Mouse (Mus musculus) heart, embryonic 13.5 days (tissue): ENCODE results near the gene Nfkb1. TPM values are rescaled to one million over a fixed set of nuclear protein-coding genes. Genes with fewer than 3 reads are reported as not detected.

Experiments used
- ATAC-seq: fragments of 200-750 bp; cut with Nextera tagmentation; 2 replicates; pipeline ENCODE4 v1.8.0; 2017; ENCODE audit warnings: moderate TSS enrichment; ENCODE audit not compliant: insufficient number of reproducible peaks, low FRiP score, low TSS enrichment; ENCODE audit errors: extremely low read depth
- H3K27ac ChIP-seq: fragments of 300-500 bp; sonication (generic); replicated peaks from 2 replicates; pipeline ENCODE4 v1.5.1; 2015; ENCODE audit warnings: moderate library complexity, mild to moderate bottlenecking, inconsistent platforms
- H3K27me3 ChIP-seq: fragments of 300-500 bp; sonication (generic); replicated peaks from 2 replicates; pipeline ENCODE4 v1.6.1; 2015; ENCODE audit warnings: mild to moderate bottlenecking, inconsistent platforms
- H3K36me3 ChIP-seq: fragments of 300-500 bp; sonication (generic); 2 replicates; pipeline ENCODE4 v1.6.1; 2015; ENCODE audit warnings: mild to moderate bottlenecking, inconsistent platforms
- H3K4me1 ChIP-seq: fragments of 300-500 bp; sonication (generic); 2 replicates; pipeline ENCODE4 v1.6.1; 2015; ENCODE audit warnings: inconsistent platforms
- H3K4me2 ChIP-seq: fragments of 300-500 bp; sonication (generic); 2 replicates; pipeline ENCODE4 v1.6.1; 2015; ENCODE audit warnings: inconsistent platforms, mild to moderate bottlenecking, moderate library complexity
- H3K4me3 ChIP-seq: fragments of 300-500 bp; sonication (generic); 2 replicates; pipeline ENCODE4 v1.5.1; 2015; ENCODE audit warnings: moderate library complexity, mild to moderate bottlenecking, inconsistent platforms
- H3K9ac ChIP-seq: fragments of 300-500 bp; sonication (generic); 2 replicates; pipeline ENCODE4 v1.6.1; 2015; ENCODE audit warnings: inconsistent platforms, mild to moderate bottlenecking, moderate library complexity
- H3K9me3 ChIP-seq: fragments of 300-500 bp; sonication (generic); 2 replicates; pipeline ENCODE4 v1.6.1; 2016; ENCODE audit warnings: inconsistent platforms
- WGBS: fragments of 180-500 bp; shearing (Covaris S2); methylation state at CpG from one replicate; pipeline ENCODE4 v1.1.7; 2015; ENCODE audit warnings: mixed read lengths; 5-methylcytosine and 5-hydroxymethylcytosine counted together
- polyA plus RNA-seq: library from polyadenylated mRNA; unstranded; fragments of >200 nt; fragmentation: Nextera tagmentation; extraction: Ambion mirVana; gene quantifications from 2 replicates; pipeline ENCODE4 v1.2.1, GENCODE M21; 2015

The Nfkb1 gene
- polyA plus RNA-seq, 1 experiment from 2014 or later, result 13.7 TPM

DNA sequence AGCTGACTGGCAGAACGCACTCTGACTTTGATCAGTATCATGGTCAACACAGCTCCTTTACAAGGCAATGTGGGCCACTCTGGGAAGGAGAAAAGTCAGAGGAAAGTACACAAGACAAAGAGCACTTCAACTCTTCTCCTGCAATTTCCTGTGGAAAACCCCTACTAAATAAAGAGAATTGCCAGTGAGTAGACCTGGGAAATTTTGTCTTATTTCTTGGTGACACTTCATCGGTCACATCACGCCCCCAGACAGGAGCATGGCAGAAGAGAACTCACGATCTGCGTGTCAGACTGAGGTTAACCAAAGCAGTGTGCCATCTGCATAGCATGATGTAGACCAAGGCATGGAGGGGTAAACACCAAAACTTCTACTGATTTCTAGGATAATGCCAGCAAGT, 51.1 kb downstream of the Nfkb1 start:
- WGBS, result 84% methylated on average over 5 of the region's 5 CpGs
- H3K4me2 ChIP-seq, result no peak overlapping the region
- no peak overlapping the region; the same call in 1 of the 2 replicates for H3K27ac ChIP-seq
- H3K9me3 ChIP-seq, result no peaks in the 10 kb centered on the region
- no peak for ATAC-seq
- H3K9ac ChIP-seq, result no peak overlapping the region
- H3K27me3 ChIP-seq, result no peaks in the 10 kb centered on the region
- H3K36me3 ChIP-seq, result peaks cover 37% of the 10 kb centered on the region
- H3K4me1 ChIP-seq, result peaks cover 57% of the 10 kb centered on the region
- no peak overlapping the region for H3K4me3 ChIP-seq

- Histone ChIP-seq H3K36me3 (peaks cover 22% of the 10 kb centered on the region), H3K27ac (no peak overlapping the region), H3K9me3 (no peaks in the 10 kb centered on the region), H3K4me3 (no peak overlapping the region), H3K27me3 (no peaks in the 10 kb centered on the region), H3K4me1 (peaks cover 56% of the 10 kb centered on the region), H3K4me2 (peak overlapping the region; percentile 10; the same call in 1 of the 2 replicates), H3K9ac (peak overlapping the region; percentile 1; the same call in 1 of the 2 replicates)
- WGBS, result 42% methylated on average over 5 of the region's 5 CpGs
- ATAC-seq, result no peak
These were observed 53.8 kb downstream of the Nfkb1 start for GRCm38 (mm10) chr3:135637592-135637991.

DNA sequence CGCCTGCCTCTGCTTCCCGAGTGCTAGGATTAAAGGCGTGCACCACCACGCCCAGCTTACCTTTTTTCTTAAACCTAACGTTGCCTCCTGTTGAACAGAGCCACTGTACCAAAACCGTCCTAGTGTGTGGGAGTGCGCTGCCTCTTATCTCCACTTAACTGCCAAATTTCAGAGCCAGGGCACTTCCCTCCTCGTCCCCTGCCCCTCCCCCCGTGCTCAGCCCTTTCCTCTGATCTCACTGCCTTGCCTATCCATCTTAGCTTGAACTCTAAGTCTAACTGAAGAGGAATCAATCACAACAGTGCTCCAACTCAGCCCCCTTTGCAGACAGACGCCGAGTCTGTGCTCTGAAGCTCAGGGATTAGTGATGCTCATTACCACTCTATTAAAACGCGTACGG, 54.9 kb downstream of the Nfkb1 start:
- ATAC-seq, result no peak
- H3K27ac ChIP-seq, result peak overlapping the region; percentile 37; the same call in 1 of the 2 replicates
- no peaks in the 10 kb centered on the region for H3K9me3 ChIP-seq
- H3K4me2 ChIP-seq, result no peak overlapping the region
- H3K36me3 ChIP-seq, result peaks cover 22% of the 10 kb centered on the region
- peaks cover 46% of the 10 kb centered on the region for H3K4me1 ChIP-seq
- H3K9ac ChIP-seq, result 0 out of 2 replicates have a peak overlapping the region, but pooled peaks have one; percentile 11
- H3K4me3 ChIP-seq, result no peak overlapping the region
- H3K27me3 ChIP-seq, result no peaks in the 10 kb centered on the region
- 28% methylated on average over 14 of the region's 14 CpGs for WGBS

- no peak overlapping the region for H3K4me2 ChIP-seq
- H3K4me3 ChIP-seq, result no peak overlapping the region
- peak overlapping the region; percentile 37; the same call in 1 of the 2 replicates for H3K27ac ChIP-seq
- H3K27me3 ChIP-seq, result no peaks in the 10 kb centered on the region
- 47% methylated on average over 14 of the region's 14 CpGs for WGBS
- ATAC-seq, result no peak
- no peak overlapping the region for H3K9ac ChIP-seq
- peaks cover 22% of the 10 kb centered on the region for H3K36me3 ChIP-seq
- H3K9me3 ChIP-seq, result no peaks in the 10 kb centered on the region
- H3K4me1 ChIP-seq, result peaks cover 42% of the 10 kb centered on the region
These were observed 55.5 kb downstream of the Nfkb1 start for GRCm38 (mm10) chr3:135635646-135636434.

- no peak for ATAC-seq
- no peaks in the 10 kb centered on the region for H3K27me3 ChIP-seq
These were observed 56.3 kb downstream of the Nfkb1 start for GRCm38 (mm10) chr3:135635030-135635429.

DNA sequence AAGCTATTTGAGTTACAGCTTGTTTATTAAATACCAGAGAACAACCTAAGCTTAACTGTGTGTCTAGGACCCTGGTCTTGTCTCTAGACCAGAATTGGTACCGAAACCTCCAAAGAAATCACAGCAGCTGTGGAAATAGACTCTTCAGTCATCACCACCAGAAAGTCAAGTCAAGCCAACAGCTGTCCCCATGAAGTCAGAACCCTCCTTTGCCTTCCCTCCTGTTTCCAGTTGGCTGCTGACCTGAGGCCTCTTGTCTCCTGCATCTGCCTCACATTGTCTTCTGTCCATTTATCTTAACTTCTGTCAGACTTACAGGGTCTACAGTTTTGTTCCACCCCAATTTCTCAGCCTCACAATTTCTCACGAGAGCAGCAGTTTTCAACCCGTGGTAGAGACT, 57.1 kb downstream of the Nfkb1 start:
- Histone ChIP-seq H3K27ac (no peak overlapping the region), H3K4me3 (no peak overlapping the region), H3K9ac (no peak overlapping the region), H3K4me2 (no peak overlapping the region), H3K36me3 (peaks cover 15% of the 10 kb centered on the region), H3K4me1 (peaks cover 34% of the 10 kb centered on the region), H3K9me3 (no peaks in the 10 kb centered on the region), H3K27me3 (no peaks in the 10 kb centered on the region)
- no peak for ATAC-seq
- WGBS, result 78% methylated on average over 3 of the region's 3 CpGs

More at GRCm38 (mm10) chr3:135635030-135635429, 56.3 kb downstream of the Nfkb1 start:
- Histone ChIP-seq H3K27ac (no peak overlapping the region), H3K4me3 (no peak overlapping the region), H3K9ac (no peak overlapping the region), H3K36me3 (peaks cover 18% of the 10 kb centered on the region), H3K4me2 (no peak overlapping the region), H3K9me3 (no peaks in the 10 kb centered on the region), H3K4me1 (peaks cover 34% of the 10 kb centered on the region)
- WGBS, result 84% methylated on average over 1 of the region's 1 CpGs

DNA sequence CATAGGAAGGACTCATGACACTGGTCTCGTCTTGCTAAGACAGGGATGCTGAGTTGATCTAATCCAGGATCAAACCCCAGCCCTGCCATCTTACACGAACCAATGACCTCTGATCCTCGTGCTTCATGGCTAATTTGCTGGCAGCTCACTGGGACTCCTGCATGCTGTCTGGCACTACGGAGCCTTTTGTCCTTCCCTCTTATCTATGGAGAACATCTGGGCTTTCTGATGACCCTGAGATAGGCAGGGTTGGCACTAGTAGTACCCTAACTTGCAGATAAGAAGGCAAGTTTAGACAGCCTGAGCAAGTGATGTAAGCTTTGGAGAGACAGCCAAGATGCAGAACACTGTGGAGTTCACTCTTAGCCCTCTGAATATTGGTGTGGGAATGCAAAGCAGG, 59.5 kb downstream of the Nfkb1 start:
- no peak overlapping the region for H3K4me2 ChIP-seq
- H3K36me3 ChIP-seq, result peaks cover 34% of the 10 kb centered on the region
- no peaks in the 10 kb centered on the region for H3K27me3 ChIP-seq
- no peaks in the 10 kb centered on the region for H3K9me3 ChIP-seq
- H3K4me1 ChIP-seq, result peaks cover 43% of the 10 kb centered on the region
- ATAC-seq, result no peak
- no peak overlapping the region for H3K4me3 ChIP-seq
- no peak overlapping the region for H3K27ac ChIP-seq
- no peak overlapping the region for H3K9ac ChIP-seq
- 45% methylated on average over 4 of the region's 4 CpGs for WGBS

GRCm38 (mm10) chr3:135631096-135631457, 60.3 kb downstream of the Nfkb1 start:
- WGBS, result 45% methylated on average over 10 of the region's 10 CpGs
- ATAC-seq, result no peak
- no peak overlapping the region for H3K4me2 ChIP-seq
- H3K9ac ChIP-seq, result no peak overlapping the region
- peaks cover 35% of the 10 kb centered on the region for H3K4me1 ChIP-seq
- H3K36me3 ChIP-seq, result peaks cover 42% of the 10 kb centered on the region
- no peaks in the 10 kb centered on the region for H3K9me3 ChIP-seq
- H3K4me3 ChIP-seq, result no peak overlapping the region
- H3K27ac ChIP-seq, result no peak overlapping the region
- no peaks in the 10 kb centered on the region for H3K27me3 ChIP-seq

DNA sequence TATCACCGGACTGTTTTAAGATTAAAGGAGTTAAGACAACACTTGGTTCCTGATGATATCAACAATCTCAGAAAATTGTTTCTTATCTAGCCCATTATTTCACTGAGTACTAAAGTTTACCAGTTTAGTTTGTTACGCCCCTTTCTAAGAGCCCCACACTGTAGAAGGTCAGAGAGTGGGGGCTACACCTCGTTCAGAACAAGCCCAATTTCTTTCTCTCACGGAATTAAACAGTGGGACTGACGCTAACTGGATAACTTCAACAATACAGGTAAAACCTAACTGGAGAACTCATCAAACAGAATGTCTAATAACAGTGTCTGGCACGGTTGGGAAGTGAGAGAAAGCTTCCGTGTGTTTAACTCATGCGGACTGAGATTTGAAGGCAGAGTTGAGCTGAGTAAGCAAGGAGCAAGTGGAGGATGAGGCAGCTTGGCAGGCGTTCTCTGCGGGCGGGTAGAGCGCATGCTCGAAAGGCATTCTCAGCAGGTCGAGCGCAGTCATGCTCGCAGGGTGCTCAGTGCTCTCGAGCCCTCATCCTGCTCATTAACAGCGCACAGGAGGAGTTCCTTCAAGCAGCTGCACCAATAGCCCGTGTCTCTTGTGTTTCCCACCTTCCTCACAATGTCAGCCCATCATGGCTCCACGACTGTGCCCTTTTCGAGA, 60.8 kb downstream of the Nfkb1 start:
- Histone ChIP-seq H3K4me3 (no peak overlapping the region), H3K27ac (no peak overlapping the region), H3K9me3 (no peaks in the 10 kb centered on the region), H3K4me2 (no peak overlapping the region), H3K36me3 (peaks cover 46% of the 10 kb centered on the region), H3K27me3 (no peaks in the 10 kb centered on the region), H3K9ac (no peak overlapping the region), H3K4me1 (peaks cover 30% of the 10 kb centered on the region)
- 69% methylated on average over 21 of the region's 21 CpGs for WGBS
- no peak for ATAC-seq

GRCm38 (mm10) chr3:135629830-135630355, 61.5 kb downstream of the Nfkb1 start:
- peaks cover 24% of the 10 kb centered on the region for H3K4me1 ChIP-seq
- ATAC-seq, result no peak
- H3K36me3 ChIP-seq, result peaks cover 53% of the 10 kb centered on the region
- H3K4me3 ChIP-seq, result no peak overlapping the region
- H3K9me3 ChIP-seq, result no peaks in the 10 kb centered on the region
- H3K4me2 ChIP-seq, result no peak overlapping the region
- H3K9ac ChIP-seq, result no peak overlapping the region
- WGBS, result 86% methylated on average over 4 of the region's 4 CpGs
- no peak overlapping the region for H3K27ac ChIP-seq
- no peaks in the 10 kb centered on the region for H3K27me3 ChIP-seq

- ATAC-seq, result no peak
- H3K27ac ChIP-seq, result peak overlapping the region; percentile 64
- H3K27me3 ChIP-seq, result no peaks in the 10 kb centered on the region
- no peak overlapping the region for H3K9ac ChIP-seq
- H3K4me3 ChIP-seq, result no peak overlapping the region
- no peak overlapping the region for H3K4me2 ChIP-seq
- 36% methylated on average over 9 of the region's 9 CpGs for WGBS
- H3K9me3 ChIP-seq, result no peaks in the 10 kb centered on the region
- H3K36me3 ChIP-seq, result peaks cover 64% of the 10 kb centered on the region
- H3K4me1 ChIP-seq, result peaks cover 25% of the 10 kb centered on the region
These were observed 62.6 kb downstream of the Nfkb1 start for GRCm38 (mm10) chr3:135628706-135629169.
